Mouse (Mus musculus) neural tube, embryonic 11.5 days (tissue): Measurements from ENCODE around the gene Ssmem1. TPM values are rescaled to one million over a fixed set of nuclear protein-coding genes. Genes with fewer than 3 reads are reported as not detected.

Experiments used
- ATAC-seq: fragments of 200-750 bp; cut with Nextera tagmentation; 2 replicates; pipeline ENCODE4 v1.8.0; 2017; ENCODE audit warnings: moderate number of reproducible peaks, mild to moderate bottlenecking, moderate TSS enrichment, moderate library complexity; ENCODE audit not compliant: insufficient read depth, low FRiP score, low TSS enrichment
- DNase-seq: peaks from one replicate; pipeline ENCODE4 v3.0.0-alpha.2; 2015; ENCODE audit warnings: low spot score
- H3K27ac ChIP-seq: fragments of 300-500 bp; sonication (generic); 2 replicates; pipeline ENCODE4 v1.5.1; 2014; ENCODE audit warnings: low read depth, mild to moderate bottlenecking, low read length
- H3K27me3 ChIP-seq: fragments of 300-500 bp; sonication (generic); 2 replicates; pipeline ENCODE4 v1.6.1; 2014; ENCODE audit warnings: mild to moderate bottlenecking, low read length, mixed read lengths; ENCODE audit not compliant: control insufficient read depth, insufficient read depth
- H3K36me3 ChIP-seq: fragments of 300-500 bp; sonication (generic); 2 replicates; pipeline ENCODE4 v1.6.1; 2014; ENCODE audit warnings: mild to moderate bottlenecking, low read length, moderate library complexity, mixed read lengths; ENCODE audit not compliant: control insufficient read depth, insufficient read depth
- H3K4me1 ChIP-seq: fragments of 300-500 bp; sonication (generic); 2 replicates; pipeline ENCODE4 v1.6.1; 2014; ENCODE audit warnings: low read length, mixed read lengths; ENCODE audit not compliant: control insufficient read depth, insufficient read depth
- H3K4me2 ChIP-seq: fragments of 300-500 bp; sonication (generic); 2 replicates; pipeline ENCODE4 v1.6.1; 2014; ENCODE audit warnings: low read depth, mild to moderate bottlenecking, moderate library complexity
- H3K4me3 ChIP-seq: fragments of 300-500 bp; sonication (generic); 2 replicates; pipeline ENCODE4 v1.5.1; 2014; ENCODE audit warnings: low read depth, low read length
- H3K9ac ChIP-seq: fragments of 300-500 bp; sonication (generic); 2 replicates; pipeline ENCODE4 v1.6.1; 2014; ENCODE audit warnings: mild to moderate bottlenecking, low read length
- H3K9me3 ChIP-seq: fragments of 300-500 bp; sonication (generic); 2 replicates; pipeline ENCODE4 v1.6.1; 2016; ENCODE audit warnings: low read length; ENCODE audit not compliant: control insufficient read depth
- WGBS: fragments of 180-500 bp; shearing (Covaris S2); extraction: QIAGEN DNeasy Blood & Tissue Kit; methylation state at CpG from one replicate; pipeline ENCODE4 v1.1.7; 2014; 5-methylcytosine and 5-hydroxymethylcytosine counted together
- polyA plus RNA-seq: library from polyadenylated mRNA; unstranded; fragments of >200 nt; fragmentation: Nextera tagmentation; extraction: Ambion mirVana; gene quantifications from 2 replicates; pipeline ENCODE4 v1.2.1, GENCODE M21; 2014

The Ssmem1 gene
- polyA plus RNA-seq, 1 experiment from 2014 or later: 0.40 TPM

- WGBS: 94% methylated on average over 5 of the region's 5 CpGs
- H3K27me3 ChIP-seq: no peaks in the 10 kb centered on the region
- H3K4me1 ChIP-seq: peaks cover 9% of the 10 kb centered on the region; the same call in 1 of the 2 replicates
- H3K27ac ChIP-seq: no peak overlapping the region
- no peak overlapping the region for H3K4me3 ChIP-seq
- H3K4me2 ChIP-seq: no peak overlapping the region
- DNase-seq (no peak), ATAC-seq (no peak)
- no peaks in the 10 kb centered on the region for H3K9me3 ChIP-seq
- no peaks in the 10 kb centered on the region for H3K36me3 ChIP-seq
- no peak overlapping the region for H3K9ac ChIP-seq
Observed at GRCm38 (mm10) chr6:30554621-30555170, 45.0 kb downstream of the Ssmem1 start.

DNA sequence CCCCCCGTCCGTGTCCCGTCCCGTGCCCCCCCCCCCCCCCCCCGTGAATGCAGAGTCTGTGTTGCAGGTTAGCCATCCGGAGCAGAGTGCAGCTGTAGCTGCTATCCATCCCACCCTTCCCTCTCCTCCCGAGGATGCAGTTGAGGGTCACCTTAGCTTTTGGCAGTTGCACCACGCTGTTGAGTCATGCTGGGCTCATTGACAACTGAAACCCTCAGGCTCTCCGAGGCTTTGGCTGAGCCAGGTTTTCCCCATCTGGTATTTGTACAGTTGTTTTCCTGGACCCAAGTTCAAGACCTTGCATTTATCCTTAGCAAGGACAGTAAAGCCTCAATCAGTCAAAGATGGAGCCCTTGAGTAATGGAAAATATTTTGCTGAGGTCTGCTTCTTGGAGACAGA lies 46.4 kb downstream of the Ssmem1 start:
- no peak overlapping the region for H3K4me3 ChIP-seq
- no peaks in the 10 kb centered on the region for H3K36me3 ChIP-seq
- H3K4me1 ChIP-seq: peaks cover 9% of the 10 kb centered on the region; the same call in 1 of the 2 replicates
- no peaks in the 10 kb centered on the region for H3K27me3 ChIP-seq
- no peak overlapping the region for H3K9ac ChIP-seq
- ATAC-seq (no peak), DNase-seq (no peak)
- 10% methylated on average over 2 of the region's 9 CpGs for WGBS
- no peaks in the 10 kb centered on the region for H3K9me3 ChIP-seq
- H3K4me2 ChIP-seq: no peak overlapping the region
- no peak overlapping the region for H3K27ac ChIP-seq

GRCm38 (mm10) chr6:30559726-30560125 lies 50.1 kb downstream of the Ssmem1 start:
- no peaks in the 10 kb centered on the region for H3K36me3 ChIP-seq
- no peaks in the 10 kb centered on the region for H3K4me1 ChIP-seq
- H3K4me2 ChIP-seq: no peak overlapping the region
- DNase-seq: no peak
- WGBS: 32% methylated on average over 1 of the region's 1 CpGs
- no peak overlapping the region for H3K27ac ChIP-seq
- H3K27me3 ChIP-seq: no peaks in the 10 kb centered on the region
- no peak for ATAC-seq
- no peaks in the 10 kb centered on the region for H3K9me3 ChIP-seq
- H3K9ac ChIP-seq: no peak overlapping the region
- H3K4me3 ChIP-seq: no peak overlapping the region

DNA sequence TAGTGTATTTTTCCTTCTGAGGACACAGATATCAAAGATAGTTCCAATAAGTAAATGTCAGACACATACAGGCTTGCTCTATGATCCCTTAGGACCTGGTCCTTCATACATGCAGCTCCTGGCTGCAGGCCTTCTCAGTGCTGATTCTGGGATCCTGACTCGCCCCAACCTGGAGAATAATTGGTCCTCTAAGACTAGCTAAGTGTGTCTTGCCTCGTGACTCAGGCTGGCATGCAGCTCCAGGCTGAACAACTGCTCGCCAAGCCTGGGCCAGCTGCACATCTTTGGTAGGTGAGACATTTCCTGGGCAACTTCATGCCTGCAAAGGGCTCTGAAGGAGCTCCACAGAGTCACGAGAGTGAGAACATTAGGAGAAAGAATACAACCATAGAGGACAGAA lies 52.5 kb downstream of the Ssmem1 start:
- 82% methylated on average over 4 of the region's 4 CpGs for WGBS
- no peak overlapping the region for H3K27ac ChIP-seq
- H3K9ac ChIP-seq: no peak overlapping the region
- no peaks in the 10 kb centered on the region for H3K36me3 ChIP-seq
- DNase-seq (no peak), ATAC-seq (no peak)
- H3K4me3 ChIP-seq: no peak overlapping the region
- H3K4me2 ChIP-seq: no peak overlapping the region
- H3K9me3 ChIP-seq: no peaks in the 10 kb centered on the region
- no peaks in the 10 kb centered on the region for H3K27me3 ChIP-seq
- H3K4me1 ChIP-seq: no peaks in the 10 kb centered on the region

DNA sequence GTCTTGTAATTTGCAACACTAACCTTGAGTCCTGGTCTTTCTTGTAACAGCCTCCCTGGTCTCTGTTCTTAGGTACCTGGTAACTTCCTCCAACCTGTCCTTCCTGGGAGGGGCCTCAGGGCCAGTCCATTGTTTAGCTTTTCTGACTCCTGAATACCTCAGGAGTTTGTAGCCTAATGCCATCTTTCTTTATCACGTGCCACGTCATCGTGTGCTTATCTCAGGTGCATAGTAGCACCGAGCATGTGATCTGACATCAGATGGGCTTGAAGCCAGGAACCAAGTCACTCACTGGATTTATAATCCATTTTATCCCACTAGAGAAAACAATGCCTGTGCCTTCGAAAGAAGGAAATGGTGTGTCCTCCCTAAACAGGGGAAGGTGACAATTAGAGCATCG lies 53.9 kb downstream of the Ssmem1 start:
- H3K9me3 ChIP-seq: no peaks in the 10 kb centered on the region
- no peaks in the 10 kb centered on the region for H3K4me1 ChIP-seq
- WGBS: 85% methylated on average over 6 of the region's 6 CpGs
- DNase-seq (no peak), ATAC-seq (no peak)
- H3K4me2 ChIP-seq: no peak overlapping the region
- no peak overlapping the region for H3K4me3 ChIP-seq
- no peaks in the 10 kb centered on the region for H3K27me3 ChIP-seq
- no peak overlapping the region for H3K9ac ChIP-seq
- H3K36me3 ChIP-seq: no peaks in the 10 kb centered on the region
- H3K27ac ChIP-seq: no peak overlapping the region

DNA sequence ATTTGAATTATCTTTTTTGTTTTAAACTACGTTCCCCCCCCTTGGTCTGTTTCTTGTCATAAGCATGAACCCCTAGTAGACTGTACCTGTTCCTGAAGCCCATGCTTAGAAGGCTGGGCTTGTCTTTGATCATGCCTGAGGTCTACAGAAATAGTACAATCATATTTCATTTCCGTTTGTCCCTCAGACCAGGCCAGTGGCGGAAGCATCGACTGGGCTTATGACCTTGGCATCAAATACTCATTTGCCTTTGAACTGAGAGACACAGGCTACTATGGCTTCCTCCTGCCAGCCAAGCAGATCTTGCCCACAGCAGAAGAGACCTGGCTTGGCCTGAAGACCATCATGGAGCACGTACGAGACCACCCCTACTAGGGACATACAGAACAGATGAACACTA lies 54.4 kb downstream of the Ssmem1 start:
- no peak overlapping the region for H3K4me3 ChIP-seq
- no peak overlapping the region for H3K4me2 ChIP-seq
- no peak overlapping the region for H3K9ac ChIP-seq
- H3K4me1 ChIP-seq: no peaks in the 10 kb centered on the region
- no peaks in the 10 kb centered on the region for H3K36me3 ChIP-seq
- ATAC-seq (no peak), DNase-seq (no peak)
- 94% methylated on average over 6 of the region's 6 CpGs for WGBS
- no peak overlapping the region for H3K27ac ChIP-seq
- H3K9me3 ChIP-seq: no peaks in the 10 kb centered on the region
- no peaks in the 10 kb centered on the region for H3K27me3 ChIP-seq

DNA sequence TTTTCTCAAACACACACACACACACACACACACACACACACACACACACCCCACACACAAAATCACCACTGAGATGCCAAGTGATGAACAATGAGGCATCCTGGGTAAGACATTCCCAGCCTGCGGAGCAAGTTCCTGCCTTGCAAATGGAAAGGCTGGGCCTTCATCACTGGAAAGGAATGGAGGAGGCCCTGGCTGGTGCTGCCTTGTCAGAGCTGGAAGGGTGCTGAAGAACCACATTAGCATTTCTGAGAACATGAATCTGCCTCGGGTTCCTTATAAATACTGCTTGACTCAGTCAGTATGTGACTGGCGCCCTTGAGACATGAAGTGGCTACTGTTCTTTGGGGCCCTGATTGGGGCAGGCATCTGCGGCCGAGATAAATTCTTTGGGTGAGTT lies 58.4 kb downstream of the Ssmem1 start, which contains the start of gene Cpa4:
Cpa4 (plus strand) TSS at position 301 of the 400 bp plus-strand sequence.
- H3K4me1 ChIP-seq: peaks cover 5% of the 10 kb centered on the region
- no peak for DNase-seq
- H3K4me3 ChIP-seq: no peak within 1 kb of the TSS
- no peak within 1 kb of the TSS for H3K27ac ChIP-seq
- ATAC-seq: no peak
- H3K9ac ChIP-seq: no peak within 1 kb of the TSS
- H3K36me3 ChIP-seq: no peaks in the 10 kb centered on the region
- H3K9me3 ChIP-seq: no peaks in the 10 kb centered on the region
- H3K4me2 ChIP-seq: no peak within 1 kb of the TSS
- WGBS: 84% methylated on average over 5 of the region's 5 CpGs
- H3K27me3 ChIP-seq: no peaks in the 10 kb centered on the region

DNA sequence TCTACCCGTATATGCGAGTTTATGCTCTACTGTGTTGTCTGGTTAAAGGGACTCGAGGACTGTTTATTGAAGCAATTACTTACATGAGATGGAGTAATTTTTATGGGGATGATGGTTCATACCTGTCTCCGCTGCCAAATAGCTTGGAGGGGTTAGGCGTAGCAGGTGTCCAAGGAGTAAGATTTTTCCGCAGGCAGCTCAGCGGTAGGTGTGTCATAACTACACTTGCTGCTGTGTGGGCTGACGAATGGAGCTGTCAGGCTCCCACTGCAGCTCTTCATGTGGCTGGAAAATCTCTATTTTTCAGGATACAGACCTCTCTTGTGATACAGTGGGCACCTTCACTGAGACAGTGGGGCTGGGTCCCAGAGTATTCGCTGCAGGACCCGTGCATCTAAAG lies 59.7 kb downstream of the Ssmem1 start:
- no peaks in the 10 kb centered on the region for H3K27me3 ChIP-seq
- H3K4me3 ChIP-seq: no peak overlapping the region
- no peak for DNase-seq
- no peak for ATAC-seq
- no peak overlapping the region for H3K27ac ChIP-seq
- WGBS: 82% methylated on average over 10 of the region's 10 CpGs
- no peak overlapping the region for H3K4me2 ChIP-seq
- H3K9ac ChIP-seq: no peak overlapping the region
- H3K9me3 ChIP-seq: no peaks in the 10 kb centered on the region
- H3K4me1 ChIP-seq: peaks cover 6% of the 10 kb centered on the region
- H3K36me3 ChIP-seq: no peaks in the 10 kb centered on the region
